Mouse (Mus musculus) thymus, adult 2 months (tissue): ENCODE data around the gene Elf5.

ENCODE experiments used
- CTCF ChIP-seq: fragments of 200-500 bp; IDR thresholded peaks from 2 replicates; pipeline ENCODE4 v1.5.1; 2012; ENCODE audit warnings: mild to moderate bottlenecking, control low read depth, low read length, moderate library complexity, borderline replicate concordance; ENCODE audit not compliant: control insufficient read depth, poor library complexity, insufficient read depth; ENCODE audit errors: extremely low read depth
- POLR2A ChIP-seq: fragments of 200-500 bp; IDR thresholded peaks from 2 replicates; pipeline ENCODE4 v1.6.1; 2012; ENCODE audit warnings: mild to moderate bottlenecking, low read length, control low read depth, moderate library complexity; ENCODE audit not compliant: control insufficient read depth, poor library complexity, insufficient read depth; ENCODE audit errors: extremely low read depth

DNA sequence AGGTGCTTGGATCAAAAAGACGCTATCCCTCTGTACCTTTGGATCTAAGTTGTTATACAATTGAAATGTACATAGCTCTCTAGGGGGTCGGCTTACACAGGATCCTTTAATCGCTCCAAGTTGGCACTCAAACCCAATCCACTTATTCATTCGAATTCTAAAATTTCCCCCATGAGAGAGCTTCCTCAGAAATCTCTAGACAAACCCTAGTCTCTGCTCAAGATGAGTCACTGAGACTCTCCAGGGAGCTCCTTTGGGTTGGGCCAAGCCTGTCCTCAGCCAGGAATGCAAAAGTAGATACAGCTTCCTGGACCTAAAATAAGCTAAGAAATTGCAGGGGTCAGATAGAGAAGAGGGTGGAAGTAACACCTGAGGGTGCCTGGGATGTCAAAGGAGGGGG, 10.8 kb upstream of the Elf5 start:
- TF ChIP-seq POLR2A (no peak), CTCF (no peak)
